Mouse (Mus musculus) C2C12 (cell line): ENCODE results near the gene Fnip2.

Experiments used
- CTCF ChIP-seq: IDR thresholded peaks from one replicate; pipeline ENCODE4 v1.5.1; 2011; ENCODE audit not compliant: control insufficient read depth, insufficient read depth, insufficient read length
- MAX ChIP-seq: IDR thresholded peaks from one replicate; pipeline ENCODE4 v1.6.1; 2011; ENCODE audit warnings: mild to moderate bottlenecking, control low read depth
- MYOG ChIP-seq: IDR thresholded peaks from one replicate; pipeline ENCODE4 v1.6.1; 2011; ENCODE audit not compliant: control insufficient read depth, insufficient read length; ENCODE audit errors: extremely low read depth
- USF1 ChIP-seq: IDR thresholded peaks from one replicate; pipeline ENCODE4 v1.6.1; 2011; ENCODE audit warnings: low read depth, mild to moderate bottlenecking, control low read depth, moderate library complexity

DNA sequence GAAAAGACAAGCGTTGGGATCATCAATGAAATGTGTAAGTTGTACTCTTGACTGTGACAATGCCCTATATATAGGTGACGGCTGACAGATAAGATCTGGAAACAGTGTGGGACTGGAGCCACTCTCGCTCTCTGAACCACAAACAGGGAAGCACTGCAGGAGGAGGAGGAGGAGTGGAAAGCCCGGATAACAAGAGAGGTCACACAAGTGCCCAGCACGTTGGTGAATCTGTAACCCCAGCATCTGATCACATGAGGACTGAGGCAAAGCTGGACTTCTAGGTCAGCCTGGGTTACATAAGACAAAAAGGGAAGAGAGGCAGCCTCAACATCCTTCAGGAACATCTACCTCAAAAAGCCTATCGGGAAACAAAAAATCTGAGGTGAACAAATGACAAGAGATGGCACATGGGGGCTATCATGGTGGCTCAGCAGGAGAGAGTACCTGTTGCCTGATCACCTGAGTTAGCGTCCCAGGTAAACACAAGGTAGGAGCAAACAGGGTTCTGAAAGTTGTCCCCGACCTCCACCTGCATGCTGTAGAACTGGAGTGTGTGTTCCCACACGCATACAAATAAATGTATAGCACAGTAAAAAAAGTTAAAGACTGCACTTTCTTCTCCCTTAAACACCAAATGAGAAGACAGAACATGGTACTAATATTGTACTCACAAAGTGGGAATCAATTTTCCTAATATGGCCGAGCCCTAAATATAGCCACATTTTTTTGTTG, 2.6 kb downstream of the Fnip2 start:
- TF ChIP-seq MAX (no peak), CTCF (no peak), USF1 (no peak), MYOG (no peak)
